Mouse (Mus musculus) liver, postnatal 0 days (tissue): ENCODE measurements at regions not wholly inside any gene's neighbourhood (a gene's known extent, or its start where the extent isn't known, plus 50 kb on each side); places are given as distances from the start of the nearest gene placed in this dataset.

Source experiments
- CTCF ChIP-seq: sonication (generic); IDR thresholded peaks from 2 replicates; pipeline ENCODE4 v1.5.1; 2016; ENCODE audit warnings: antibody characterized with exemption, low read depth
- EP300 ChIP-seq: IDR thresholded peaks from 2 replicates; pipeline ENCODE4 v1.6.1; 2016; ENCODE audit warnings: antibody characterized with exemption, low read depth, mild to moderate bottlenecking

- TF ChIP-seq CTCF (no peak), EP300 (no peak)
Measured at GRCm38 (mm10) chr9:115660371-115660770, 248.9 kb upstream of the Gadl1 start.
